Mouse (Mus musculus) stomach, postnatal 0 days (tissue): Measurements from ENCODE around the gene Col4a6. TPM values are rescaled to one million over a fixed set of nuclear protein-coding genes. Genes with fewer than 3 reads are reported as not detected.

Source experiments
- ATAC-seq: fragments of 200-750 bp; cut with Nextera tagmentation; 2 replicates; pipeline ENCODE4 v1.8.0; 2017; ENCODE audit not compliant: low FRiP score, low TSS enrichment
- DNase-seq: peaks from one replicate; pipeline ENCODE4 v3.0.0-alpha.2; 2016; ENCODE audit warnings: low spot score
- H3K27ac ChIP-seq: fragments of 300-500 bp; sonication (generic); replicated peaks from 2 replicates; pipeline ENCODE4 v1.5.1; 2014; ENCODE audit warnings: mild to moderate bottlenecking, control low read depth
- H3K27me3 ChIP-seq: fragments of 300-500 bp; sonication (generic); 2 replicates; pipeline ENCODE4 v1.6.1; 2014; ENCODE audit warnings: low read length; ENCODE audit not compliant: control insufficient read depth, insufficient read depth
- H3K36me3 ChIP-seq: fragments of 300-500 bp; sonication (generic); 2 replicates; pipeline ENCODE4 v1.6.1; 2014; ENCODE audit warnings: low read length, mixed read lengths; ENCODE audit not compliant: control insufficient read depth, insufficient read depth
- H3K4me1 ChIP-seq: fragments of 300-500 bp; sonication (generic); replicated peaks from 2 replicates; pipeline ENCODE4 v1.6.1; 2014; ENCODE audit warnings: antibody characterized with exemption; ENCODE audit not compliant: control insufficient read depth, insufficient read depth
- H3K4me2 ChIP-seq: fragments of 300-500 bp; sonication (generic); replicated peaks from 2 replicates; pipeline ENCODE4 v1.6.1; 2014; ENCODE audit warnings: low read depth, mild to moderate bottlenecking, control low read depth, moderate library complexity
- H3K4me3 ChIP-seq: fragments of 300-500 bp; sonication (generic); 2 replicates; pipeline ENCODE4 v1.5.1; 2014; ENCODE audit warnings: low read depth, low read length, control low read depth
- H3K9ac ChIP-seq: fragments of 300-500 bp; sonication (generic); 2 replicates; pipeline ENCODE4 v1.6.1; 2014; ENCODE audit warnings: mild to moderate bottlenecking, low read length, control low read depth, mixed read lengths
- H3K9me3 ChIP-seq: fragments of 300-500 bp; sonication (generic); 2 replicates; pipeline ENCODE4 v1.6.1; 2016; ENCODE audit warnings: low read length; ENCODE audit not compliant: control insufficient read depth
- CTCF ChIP-seq: IDR thresholded peaks from 2 replicates; pipeline ENCODE4 v1.5.1; 2016; ENCODE audit warnings: antibody characterized with exemption, low read depth, mild to moderate bottlenecking, moderate library complexity
- EP300 ChIP-seq: optimal IDR thresholded peaks from 2 replicates; pipeline ENCODE3; 2016; ENCODE audit warnings: antibody characterized with exemption
- WGBS: fragments of 180-500 bp; shearing (Covaris S2); extraction: QIAGEN DNeasy Blood & Tissue Kit; methylation state at CpG from one replicate; pipeline ENCODE4 v1.1.7; 2014; 5-methylcytosine and 5-hydroxymethylcytosine counted together
- polyA plus RNA-seq: library from polyadenylated mRNA; unstranded; fragments of >200 nt; fragmentation: Nextera tagmentation; extraction: Ambion mirVana; gene quantifications from 2 replicates; pipeline ENCODE4 v1.2.1, GENCODE M21; 2015

Gene Col4a6
- polyA plus RNA-seq, result 5.9 and 7.2 TPM in 2 replicates

DNA sequence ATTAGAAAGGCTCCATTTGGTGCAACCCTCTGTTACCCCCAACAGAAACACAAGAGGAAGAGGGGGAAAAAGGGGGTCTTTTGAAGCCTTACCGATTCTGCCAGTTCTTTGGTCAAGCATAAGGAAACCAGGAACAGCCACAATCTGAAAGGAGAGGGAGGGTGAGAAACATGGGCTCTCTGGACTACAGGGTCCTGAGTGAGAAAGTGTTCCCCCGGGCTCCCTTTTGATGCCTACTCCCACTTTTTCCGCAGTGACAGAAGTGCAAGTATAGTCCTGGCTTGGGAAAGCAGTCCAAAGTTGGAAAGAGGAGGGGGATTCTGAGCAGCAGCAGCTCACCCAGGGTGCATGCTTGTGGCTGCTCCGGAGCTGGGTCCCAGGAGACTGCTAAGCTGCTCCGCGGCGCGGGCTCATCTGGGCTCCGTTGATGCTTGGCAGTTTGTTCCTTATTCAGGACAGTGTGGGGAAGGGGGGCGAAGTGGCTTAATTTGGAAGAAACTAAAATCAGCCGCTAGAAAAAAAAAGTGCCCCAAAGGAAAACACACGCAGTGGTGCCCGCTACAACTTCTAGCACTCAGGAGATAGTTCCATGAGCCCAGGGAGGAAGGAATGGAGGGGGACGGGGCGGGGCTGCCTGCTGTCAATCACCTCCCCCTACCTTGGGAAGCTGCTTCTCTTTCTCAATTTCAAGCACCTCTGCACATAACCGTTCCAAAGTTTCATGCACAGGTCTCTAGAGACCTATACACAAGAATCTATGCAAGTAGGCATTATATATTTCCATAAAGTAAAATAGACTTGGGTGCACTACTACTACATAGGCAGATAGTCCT is at the start of gene Col4a6:
TSS of gene Col4a6 (minus strand) at position 607 of the 833 bp plus-strand sequence.
- Histone ChIP-seq H3K9ac (peak within 1 kb of the TSS; percentile 47; the same call in 1 of the 2 replicates), H3K27ac (no peak within 1 kb of the TSS), H3K36me3 (no peaks in the 10 kb centered on the region), H3K9me3 (no peaks in the 10 kb centered on the region), H3K4me1 (no peaks in the 10 kb centered on the region), H3K27me3 (no peaks in the 10 kb centered on the region), H3K4me2 (peak within 1 kb of the TSS; percentile 60), H3K4me3 (peak within 1 kb of the TSS; percentile 52)
- TF ChIP-seq CTCF, result no peak
- TF ChIP-seq EP300, result no peak
- peak; percentile 13 for DNase-seq
- 16% methylated on average over 16 of the region's 16 CpGs for WGBS
- no peak for ATAC-seq

DNA sequence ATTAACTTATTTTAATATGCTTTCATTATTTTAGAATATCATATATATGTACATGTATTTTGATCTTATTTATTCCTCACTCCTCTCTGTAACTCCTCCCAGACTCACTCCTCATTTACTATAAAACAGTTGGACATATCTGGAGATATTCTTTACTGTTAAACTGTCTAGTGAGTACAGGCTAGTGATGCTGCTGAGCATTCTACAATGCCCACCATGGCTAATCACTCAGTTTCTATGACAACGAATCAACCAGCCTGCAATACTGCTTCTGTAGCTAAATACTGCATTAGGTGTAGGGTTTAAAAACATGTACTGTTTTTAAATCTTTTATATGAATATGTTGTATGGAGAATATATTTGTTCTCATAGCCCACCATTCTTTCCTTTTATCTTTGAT is 29.2 kb upstream of the Col4a6 start:
- Histone ChIP-seq H3K9ac (no peak overlapping the region), H3K27me3 (no peaks in the 10 kb centered on the region), H3K4me2 (no peak overlapping the region), H3K4me1 (no peaks in the 10 kb centered on the region), H3K27ac (no peak overlapping the region), H3K36me3 (no peaks in the 10 kb centered on the region), H3K9me3 (no peaks in the 10 kb centered on the region), H3K4me3 (no peak overlapping the region)
- ATAC-seq (no peak), DNase-seq (no peak)
- 94% methylated on average over 1 of the region's 1 CpGs for WGBS
- TF ChIP-seq CTCF, result no peak
- TF ChIP-seq EP300, result no peak

DNA sequence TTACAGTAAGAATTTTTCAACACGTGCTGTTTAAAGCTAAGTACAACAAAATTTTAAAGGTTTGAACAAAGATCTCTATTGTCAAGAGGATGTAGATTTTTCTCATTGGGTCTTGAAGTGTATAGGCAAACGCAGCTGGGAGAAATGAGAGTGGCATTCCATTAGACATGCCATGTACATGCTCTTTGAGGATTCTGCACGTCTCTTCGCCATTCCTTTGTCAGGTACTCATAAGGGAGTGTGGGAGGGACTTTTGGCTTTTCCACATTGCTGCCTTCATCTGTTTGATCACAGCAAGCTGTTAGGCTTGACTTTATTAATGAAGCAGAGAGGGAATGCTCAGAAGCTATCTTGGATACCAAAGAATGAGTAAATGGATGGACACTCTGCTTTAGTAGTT is 20.7 kb upstream of the Col4a6 start:
- Histone ChIP-seq H3K27me3 (no peaks in the 10 kb centered on the region), H3K36me3 (no peaks in the 10 kb centered on the region), H3K4me2 (no peak overlapping the region), H3K27ac (no peak overlapping the region), H3K9ac (no peak overlapping the region), H3K9me3 (no peaks in the 10 kb centered on the region), H3K4me3 (no peak overlapping the region), H3K4me1 (no peaks in the 10 kb centered on the region)
- no peak for ATAC-seq
- no peak for DNase-seq
- TF ChIP-seq CTCF, result no peak
- TF ChIP-seq EP300, result no peak
- WGBS, result 54% methylated on average over 4 of the region's 4 CpGs

DNA sequence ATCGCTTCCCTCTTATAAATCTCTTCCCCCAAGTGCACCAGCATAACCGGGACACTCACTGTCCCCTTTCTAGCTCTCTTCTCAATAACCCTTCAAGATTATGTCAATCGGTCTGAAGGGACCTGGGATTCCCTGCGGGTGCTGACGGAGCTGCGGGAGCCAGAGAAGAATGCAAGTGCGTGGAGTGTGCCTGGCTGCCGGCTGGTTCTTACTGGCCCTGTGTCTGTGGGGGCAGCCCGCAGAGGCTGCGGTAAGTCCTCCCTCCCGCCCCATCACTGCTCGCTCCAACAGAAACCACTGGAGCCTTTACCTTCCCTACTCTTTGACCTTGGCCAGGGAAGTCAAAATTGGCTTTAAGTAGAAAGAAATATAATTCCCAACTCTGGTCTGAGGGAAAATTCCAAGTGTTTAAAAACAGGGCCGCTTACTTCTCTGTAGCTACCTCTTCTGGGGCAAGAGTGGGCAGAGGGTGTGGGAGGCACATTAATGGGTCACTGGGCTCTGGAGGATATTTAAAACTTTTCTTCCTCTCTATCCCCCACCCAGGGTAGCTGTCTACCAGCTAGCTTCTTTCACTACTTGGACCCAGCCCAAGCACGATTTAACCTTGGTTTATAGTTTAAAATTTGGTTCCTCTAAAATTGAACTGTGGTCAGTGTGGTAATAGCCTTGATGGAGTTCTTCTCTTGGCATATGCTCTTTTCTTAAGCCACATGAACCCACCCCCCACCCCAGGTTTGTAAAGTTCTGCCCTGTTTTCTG is 1.9 kb upstream of the Col4a6 start:
- H3K9me3 ChIP-seq, result no peaks in the 10 kb centered on the region
- ATAC-seq, result peak; percentile 71
- no peaks in the 10 kb centered on the region for H3K4me1 ChIP-seq
- H3K9ac ChIP-seq, result peak overlapping the region; percentile 62
- H3K27me3 ChIP-seq, result no peaks in the 10 kb centered on the region
- H3K27ac ChIP-seq, result peak overlapping the region; percentile 56
- no peaks in the 10 kb centered on the region for H3K36me3 ChIP-seq
- H3K4me3 ChIP-seq, result peak overlapping the region; percentile 52
- peak; percentile 27 for DNase-seq
- TF ChIP-seq EP300 (no peak), CTCF (no peak)
- H3K4me2 ChIP-seq, result peak overlapping the region; percentile 60
- WGBS, result 25% methylated on average over 14 of the region's 14 CpGs

DNA sequence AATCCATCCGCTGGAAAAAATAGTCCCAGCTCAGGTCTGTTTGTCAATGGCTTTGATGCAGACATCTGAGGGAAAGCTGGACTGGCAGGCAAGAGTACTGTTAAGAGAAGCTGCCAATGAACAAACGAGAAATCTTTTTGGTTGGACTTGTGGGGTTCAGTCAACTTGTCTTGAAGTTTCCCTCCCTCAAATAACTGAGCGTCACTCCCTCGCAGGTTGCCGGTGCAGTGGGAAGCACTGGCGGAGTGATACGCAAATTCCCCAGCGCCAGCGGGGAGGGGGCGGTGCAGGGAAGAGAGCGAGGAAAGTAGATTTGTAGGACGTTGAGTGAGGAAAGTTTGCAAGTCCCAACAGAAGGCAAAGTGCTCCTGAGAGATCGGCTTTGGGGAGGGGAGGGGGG is 1.2 kb upstream of the Col4a6 start, which contains the start of gene Col4a5:
TSS of gene Col4a5 (plus strand) at position 276 of the 400 bp plus-strand sequence.
- H3K27ac ChIP-seq, result peak within 1 kb of the TSS; percentile 56
- no peaks in the 10 kb centered on the region for H3K27me3 ChIP-seq
- H3K9ac ChIP-seq, result peak within 1 kb of the TSS; percentile 62
- TF ChIP-seq CTCF (no peak), EP300 (no peak)
- DNase-seq (peak; percentile 79), ATAC-seq (peak; percentile 84)
- H3K4me2 ChIP-seq, result peak within 1 kb of the TSS; percentile 60
- no peaks in the 10 kb centered on the region for H3K36me3 ChIP-seq
- H3K9me3 ChIP-seq, result no peaks in the 10 kb centered on the region
- H3K4me1 ChIP-seq, result no peaks in the 10 kb centered on the region
- peak within 1 kb of the TSS; percentile 52 for H3K4me3 ChIP-seq
- 10% methylated on average over 13 of the region's 13 CpGs for WGBS
